Mouse (Mus musculus): ENCODE data around the gene Tex36.

GRCm38 (mm10) chr7:133607331-133607730 is 5.4 kb upstream of the Tex36 start:
- no peak for TF ChIP-seq POLR2A (IDR thresholded peaks at IDR 0.05; ENCODE audit: low read depth, low read length)
- no peak for TF ChIP-seq CTCF (conservative IDR thresholded peaks at IDR 0.05; ENCODE audit: insufficient read depth, insufficient read length, low read depth, low read length)
